Mouse (Mus musculus) splenic B cell, adult 2 months (primary cell): ENCODE measurements around the gene Atp6v1g3.
A peak's percentile ranks its signal among the peaks of the same experiment; 100 is the strongest.

ENCODE experiments used
- DNase-seq: peaks from one replicate; pipeline ENCODE4 v3.0.0-alpha.2; 2011; ENCODE audit warnings: low read depth, low spot score
- H3K27me3 ChIP-seq: 2 replicates; pipeline ENCODE4 v1.6.1; 2012; ENCODE audit warnings: mild to moderate bottlenecking, low read length, moderate library complexity, mixed read lengths; ENCODE audit not compliant: control insufficient read depth, poor library complexity, insufficient read depth, severe bottlenecking
- H3K36me3 ChIP-seq: 2 replicates; pipeline ENCODE4 v1.6.1; 2012; ENCODE audit warnings: mild to moderate bottlenecking, low read length, moderate library complexity, mixed read lengths; ENCODE audit not compliant: control insufficient read depth, poor library complexity, insufficient read depth, severe bottlenecking

Atp6v1g3 gene

DNA sequence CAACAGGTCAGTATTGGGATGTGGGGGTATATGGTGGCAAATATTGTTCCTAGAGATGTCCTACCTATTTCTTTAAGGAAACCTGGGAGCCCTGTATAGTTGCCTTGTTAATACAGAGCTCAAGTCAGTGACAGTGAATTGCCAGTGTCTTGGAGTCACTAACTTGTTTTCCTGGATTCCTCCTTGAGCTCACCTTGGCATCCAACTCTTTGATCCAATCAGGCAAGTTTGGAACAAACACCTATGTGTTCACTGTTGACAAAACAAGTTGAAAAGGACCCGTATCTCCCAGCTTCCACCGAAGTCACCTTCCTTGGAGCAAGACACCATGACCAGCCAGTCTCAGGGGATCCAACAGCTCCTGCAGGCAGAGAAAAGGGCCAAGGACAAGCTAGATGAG, at the start of gene Atp6v1g3:
Atp6v1g3 (plus strand) TSS at position 301 of the 400 bp plus-strand sequence.
- H3K27me3 ChIP-seq, result no peaks in the 10 kb centered on the region
- no peak for DNase-seq
- no peaks in the 10 kb centered on the region for H3K36me3 ChIP-seq

DNA sequence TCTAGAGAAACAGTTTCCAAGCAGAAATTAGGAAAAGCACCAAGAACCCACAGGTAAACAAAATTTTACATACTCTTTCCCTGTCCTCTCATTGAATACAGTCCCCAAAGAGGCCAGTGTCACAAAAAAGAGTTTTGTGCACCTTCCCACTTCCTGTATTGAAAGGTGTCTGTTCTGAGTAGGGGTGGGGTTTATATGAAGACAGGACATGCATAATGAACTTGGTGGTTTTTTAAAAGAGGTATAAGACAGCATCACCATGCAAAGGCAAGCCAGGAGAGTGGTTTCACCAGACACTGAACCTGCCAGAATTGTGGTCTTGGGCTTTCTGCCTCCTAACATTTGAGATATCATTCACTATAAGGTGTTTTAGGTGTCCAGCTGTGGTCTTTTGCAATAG, 40.5 kb upstream of the Atp6v1g3 start:
- Histone ChIP-seq H3K27me3 (no peaks in the 10 kb centered on the region), H3K36me3 (no peaks in the 10 kb centered on the region)
- peak; percentile 44 for DNase-seq

DNA sequence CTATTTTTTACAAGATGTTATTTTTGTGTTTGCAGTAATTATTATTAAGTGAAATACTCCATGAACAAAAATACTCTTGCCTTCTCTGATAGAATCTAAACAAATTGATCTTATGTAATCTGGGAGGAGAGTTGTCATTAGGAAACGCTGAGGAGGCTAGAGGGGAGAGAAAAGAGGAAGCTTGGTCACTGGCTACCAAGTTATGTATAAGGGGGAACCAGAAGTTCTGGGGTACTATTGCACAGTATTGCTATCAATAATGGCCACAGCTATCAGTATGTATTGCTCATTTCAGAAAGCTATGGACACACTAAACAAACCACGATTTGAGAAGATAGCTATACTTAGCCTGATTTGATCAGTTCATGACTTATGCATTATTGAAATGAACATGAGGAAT, 36.3 kb upstream of the Atp6v1g3 start:
- H3K36me3 ChIP-seq, result no peaks in the 10 kb centered on the region
- peak; percentile 43 for DNase-seq

DNA sequence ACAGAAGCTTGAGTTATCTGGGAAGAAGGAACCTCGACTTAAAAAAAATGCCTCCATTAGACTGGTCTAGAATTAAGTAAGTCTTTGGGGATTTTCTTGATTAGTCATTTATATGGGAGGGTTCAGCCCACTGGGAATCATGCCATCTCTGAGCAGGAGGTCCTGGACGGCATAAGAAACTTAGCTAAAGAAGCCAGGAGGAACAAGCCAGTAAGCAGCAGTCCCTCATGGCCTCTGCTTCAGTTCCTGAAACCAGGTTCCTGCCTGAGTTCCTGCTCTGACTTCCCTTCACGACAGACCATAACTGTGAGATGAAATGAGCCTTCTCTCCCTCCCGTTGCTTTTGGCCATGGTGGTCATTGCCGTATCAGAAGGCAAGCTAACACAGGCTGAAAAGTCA, 29.6 kb upstream of the Atp6v1g3 start:
- no peaks in the 10 kb centered on the region for H3K27me3 ChIP-seq
- DNase-seq, result peak; percentile 64
- no peaks in the 10 kb centered on the region for H3K36me3 ChIP-seq

More for the DNA sequence above, 36.3 kb upstream of the Atp6v1g3 start:
- H3K27me3 ChIP-seq, result no peaks in the 10 kb centered on the region

DNA sequence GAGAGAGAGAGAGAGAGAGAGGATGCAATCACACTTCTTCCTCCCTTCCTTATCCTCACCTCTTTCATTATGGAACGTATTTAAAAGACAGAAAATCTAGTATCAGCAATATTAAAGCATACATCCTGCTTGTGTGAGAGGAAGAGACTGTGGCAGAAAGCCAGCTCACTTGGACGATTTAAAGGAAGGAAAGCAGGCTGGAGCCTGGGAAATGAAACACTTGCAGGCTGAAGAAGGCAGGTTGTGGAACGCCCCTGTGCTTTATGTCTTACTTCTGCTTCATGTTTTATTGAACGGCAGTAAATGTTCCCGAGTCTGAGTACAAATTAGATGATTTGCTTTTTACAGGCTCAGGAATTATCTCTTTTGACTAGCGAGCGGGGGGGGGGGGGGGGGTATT, 29.1 kb upstream of the Atp6v1g3 start:
- Histone ChIP-seq H3K27me3 (no peaks in the 10 kb centered on the region), H3K36me3 (no peaks in the 10 kb centered on the region)
- DNase-seq, result peak; percentile 28

DNA sequence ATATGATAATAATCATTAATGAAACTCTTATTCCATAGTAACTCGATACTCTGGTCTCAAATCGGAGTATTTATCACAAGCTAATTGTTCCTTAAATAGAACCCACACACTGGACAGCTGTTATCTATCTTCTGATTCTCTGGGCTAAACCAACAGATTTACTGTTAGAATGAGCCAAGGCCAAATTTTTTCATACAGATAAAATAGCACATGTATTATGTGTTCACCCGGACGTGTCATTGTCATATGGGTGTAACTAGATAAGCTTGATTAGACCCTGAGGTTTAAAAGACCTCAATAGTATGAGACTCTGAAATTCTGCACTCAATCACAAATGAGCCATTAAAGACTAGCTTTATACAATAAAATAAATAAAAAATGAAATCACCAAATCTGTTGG, 28.4 kb upstream of the Atp6v1g3 start:
- Histone ChIP-seq H3K27me3 (no peaks in the 10 kb centered on the region), H3K36me3 (no peaks in the 10 kb centered on the region)
- DNase-seq, result no peak

DNA sequence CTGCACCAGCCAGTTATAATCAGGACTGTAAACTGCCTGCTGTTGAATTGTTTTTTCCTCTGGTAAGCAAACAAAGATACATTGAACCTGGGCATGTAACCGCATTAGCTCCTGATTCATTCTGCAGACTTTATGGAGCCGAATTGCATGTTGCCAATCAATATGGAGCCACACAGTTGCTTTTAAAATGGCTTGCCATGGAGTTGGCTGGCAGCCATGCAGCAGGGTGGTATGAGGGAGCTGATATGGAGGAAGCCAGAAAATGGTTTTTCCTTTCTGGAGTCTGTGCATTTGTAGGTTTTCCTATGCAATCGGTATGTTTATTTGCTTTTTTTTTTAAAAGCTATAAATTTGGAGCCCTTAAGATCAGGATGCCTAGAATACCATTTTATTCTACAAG, 28.0 kb upstream of the Atp6v1g3 start:
- H3K36me3 ChIP-seq, result no peaks in the 10 kb centered on the region
- no peak for DNase-seq

DNA sequence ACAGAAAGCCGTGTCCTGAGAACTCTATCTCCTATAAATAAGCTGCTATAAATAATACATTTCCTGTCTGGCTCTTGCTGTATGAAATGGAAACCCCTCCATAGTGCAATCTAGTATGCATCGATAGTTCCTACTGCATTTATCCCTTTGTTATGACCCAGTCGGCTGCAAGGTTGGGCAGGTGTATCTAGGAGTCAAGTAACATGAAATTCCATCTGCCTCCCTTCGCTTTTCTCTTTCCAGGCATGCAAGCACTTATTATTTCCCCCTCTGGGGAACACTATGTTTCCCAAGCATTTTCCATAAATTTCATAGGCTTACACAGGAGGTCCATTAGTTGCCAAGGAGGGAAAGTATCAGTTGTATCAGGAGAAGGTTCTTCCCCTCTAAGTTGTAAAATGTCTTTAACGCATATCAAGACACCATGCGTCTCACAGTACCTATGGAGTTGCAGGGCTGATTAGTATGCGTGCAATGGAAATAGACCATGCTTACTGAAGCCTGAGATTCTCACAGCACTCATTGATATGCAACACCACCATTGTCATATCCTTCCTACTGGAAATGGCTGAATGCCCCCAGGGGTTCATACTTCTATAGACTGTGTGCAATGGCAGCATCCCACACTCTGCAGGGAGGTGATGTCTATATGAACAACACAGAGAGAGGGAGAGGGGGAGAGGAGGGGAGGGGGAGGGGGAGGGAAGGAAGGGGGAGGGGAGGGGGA, 26.9 kb upstream of the Atp6v1g3 start:
- no peaks in the 10 kb centered on the region for H3K27me3 ChIP-seq
- no peaks in the 10 kb centered on the region for H3K36me3 ChIP-seq
- peak; percentile 81 for DNase-seq

More for the DNA sequence above, 28.0 kb upstream of the Atp6v1g3 start:
- H3K27me3 ChIP-seq, result no peaks in the 10 kb centered on the region

DNA sequence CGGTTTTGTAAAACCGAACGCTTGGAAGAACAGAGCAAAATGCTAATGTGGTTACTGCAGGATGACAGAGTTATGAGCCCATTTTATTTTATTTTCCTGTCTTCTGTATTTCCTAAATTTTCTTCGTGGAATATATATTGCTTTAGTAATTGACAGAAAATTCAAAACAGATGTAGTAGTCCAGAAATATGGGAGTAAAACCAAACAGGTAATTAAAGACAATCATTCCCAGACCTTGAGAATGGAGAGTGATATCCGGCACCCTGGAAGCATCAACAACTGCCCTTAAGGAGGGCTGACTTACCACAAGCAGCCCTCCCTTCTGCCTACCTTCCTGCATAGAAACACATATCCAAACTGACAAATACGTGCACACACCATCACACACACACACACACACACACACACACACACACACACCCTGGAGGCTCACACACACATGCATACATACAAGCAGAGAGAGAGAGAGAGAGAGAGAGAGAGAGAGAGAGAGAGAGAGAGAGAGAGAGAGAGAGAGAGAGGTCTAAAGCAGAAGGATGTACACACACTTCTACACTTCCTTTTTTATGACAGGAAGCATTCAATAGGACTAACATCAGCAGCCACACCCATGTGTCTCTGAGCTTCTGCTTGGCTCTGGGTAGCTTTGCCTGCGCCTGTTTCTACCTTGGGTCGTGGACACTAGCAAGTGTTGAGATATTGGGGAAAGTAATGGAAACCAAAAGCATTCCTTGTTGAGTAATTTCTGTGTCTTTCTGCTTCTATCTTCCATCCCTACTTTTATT, 25.6 kb upstream of the Atp6v1g3 start:
- peak; percentile 82 for DNase-seq
- Histone ChIP-seq H3K36me3 (no peaks in the 10 kb centered on the region), H3K27me3 (no peaks in the 10 kb centered on the region)

DNA sequence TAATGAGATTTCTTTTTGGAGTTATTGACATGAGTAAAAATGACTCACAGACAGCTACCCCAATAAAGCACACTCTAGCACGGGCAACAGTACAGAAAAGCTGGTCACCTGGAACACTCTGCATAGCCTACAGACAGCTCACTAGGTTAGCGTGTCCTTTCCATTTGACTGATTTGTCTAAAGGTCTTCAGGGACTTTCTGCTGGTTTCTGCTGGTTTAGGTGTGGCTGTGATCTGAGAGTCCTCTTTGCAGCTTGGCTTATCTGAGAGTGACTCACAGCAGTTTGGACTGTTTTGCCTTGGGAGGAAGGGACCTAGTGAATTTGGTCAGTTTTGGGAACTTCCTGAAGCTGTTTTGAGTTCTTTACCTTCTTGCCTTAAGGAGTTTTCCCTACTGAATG, 24.8 kb upstream of the Atp6v1g3 start:
- Histone ChIP-seq H3K36me3 (no peaks in the 10 kb centered on the region), H3K27me3 (no peaks in the 10 kb centered on the region)
- peak; percentile 84 for DNase-seq

DNA sequence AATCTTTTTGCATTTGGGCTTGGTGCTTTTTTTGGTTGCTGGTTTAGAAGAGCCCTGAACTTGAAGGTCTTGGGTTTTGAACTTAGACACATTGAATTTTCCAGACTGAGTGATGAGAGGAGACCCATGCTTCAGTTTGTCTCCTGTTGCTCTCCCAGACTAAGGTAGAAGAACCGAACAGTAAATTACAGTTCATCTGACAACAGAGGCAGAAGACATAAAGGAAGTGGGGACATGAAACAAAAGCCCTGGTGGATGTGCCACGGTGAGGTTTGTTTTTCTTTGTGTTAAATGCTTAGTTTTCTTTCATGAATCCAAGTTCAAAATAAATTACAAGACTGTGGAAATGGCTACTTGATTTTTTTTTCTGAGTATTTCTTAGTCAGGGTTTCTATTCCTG, 22.6 kb upstream of the Atp6v1g3 start:
- Histone ChIP-seq H3K27me3 (no peaks in the 10 kb centered on the region), H3K36me3 (no peaks in the 10 kb centered on the region)
- no peak for DNase-seq

DNA sequence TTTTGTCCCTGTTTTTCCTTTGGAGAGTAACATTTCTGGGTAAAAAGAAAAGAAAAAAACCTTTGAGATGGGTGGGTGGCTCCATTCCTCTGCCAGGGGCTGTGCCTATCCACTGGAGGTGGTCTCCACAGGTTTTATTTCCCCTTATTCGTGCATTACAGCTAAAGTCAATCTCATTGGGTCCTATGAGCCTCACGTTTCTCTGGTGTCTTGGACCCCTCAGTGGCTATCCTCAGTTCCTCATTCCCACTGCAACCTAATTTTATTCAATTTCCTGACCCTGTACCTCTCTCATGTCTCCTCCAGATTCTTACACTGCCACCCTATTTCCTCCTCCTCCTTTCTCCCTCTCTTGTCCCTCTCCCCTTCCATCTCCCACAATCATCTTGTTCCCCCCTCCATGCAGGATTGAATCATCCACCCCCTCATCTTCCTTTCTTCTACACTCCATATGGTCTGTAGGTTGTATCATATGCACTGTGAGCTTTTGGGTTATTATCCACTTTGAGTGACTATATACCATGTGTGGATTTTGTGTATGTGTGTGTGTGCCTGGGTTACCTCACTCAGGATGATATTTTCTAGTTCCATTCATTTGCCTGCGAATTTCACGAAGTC, 17.3 kb upstream of the Atp6v1g3 start:
- Histone ChIP-seq H3K27me3 (no peaks in the 10 kb centered on the region), H3K36me3 (no peaks in the 10 kb centered on the region)
- DNase-seq, result no peak

DNA sequence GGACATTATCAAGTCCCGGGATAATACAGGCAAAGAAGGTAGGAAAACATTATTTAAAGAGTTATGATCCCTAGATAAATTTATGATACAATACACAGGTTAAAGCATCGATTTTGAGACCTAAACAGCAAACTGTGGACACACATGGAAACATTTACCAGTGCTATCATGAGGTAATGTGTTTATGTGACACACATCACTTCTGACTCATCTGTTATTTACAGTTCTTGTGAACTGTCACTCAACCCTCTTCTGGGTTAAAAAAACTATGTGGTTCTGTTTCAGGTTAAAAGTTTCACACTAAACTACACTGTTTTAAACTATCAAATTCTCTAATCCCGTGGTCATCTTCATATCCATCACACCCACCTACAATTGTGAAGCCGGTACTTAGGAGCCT, 14.8 kb upstream of the Atp6v1g3 start:
- H3K27me3 ChIP-seq, result no peaks in the 10 kb centered on the region
- H3K36me3 ChIP-seq, result no peaks in the 10 kb centered on the region
- DNase-seq, result no peak

DNA sequence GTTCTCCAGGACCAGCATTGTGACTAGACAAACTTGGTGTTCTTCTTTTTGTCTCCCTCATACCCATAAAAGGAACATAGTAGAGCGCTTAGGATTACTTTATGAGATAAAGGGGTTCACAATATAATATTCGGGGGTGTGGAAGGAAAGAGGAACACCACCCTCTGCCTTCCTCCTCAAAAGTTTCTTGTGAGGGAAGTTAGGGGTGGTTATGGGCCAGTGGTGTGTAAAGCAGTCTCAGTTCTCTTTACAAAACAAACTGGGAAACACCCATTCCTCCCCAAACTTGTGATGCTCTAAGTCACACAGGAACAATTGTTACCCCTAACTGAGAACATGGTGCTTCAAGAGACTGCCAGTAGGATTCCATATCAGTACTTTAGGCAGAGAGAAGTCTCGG, 12.0 kb upstream of the Atp6v1g3 start:
- H3K27me3 ChIP-seq, result no peaks in the 10 kb centered on the region
- peak; percentile 83 for DNase-seq
- H3K36me3 ChIP-seq, result no peaks in the 10 kb centered on the region

DNA sequence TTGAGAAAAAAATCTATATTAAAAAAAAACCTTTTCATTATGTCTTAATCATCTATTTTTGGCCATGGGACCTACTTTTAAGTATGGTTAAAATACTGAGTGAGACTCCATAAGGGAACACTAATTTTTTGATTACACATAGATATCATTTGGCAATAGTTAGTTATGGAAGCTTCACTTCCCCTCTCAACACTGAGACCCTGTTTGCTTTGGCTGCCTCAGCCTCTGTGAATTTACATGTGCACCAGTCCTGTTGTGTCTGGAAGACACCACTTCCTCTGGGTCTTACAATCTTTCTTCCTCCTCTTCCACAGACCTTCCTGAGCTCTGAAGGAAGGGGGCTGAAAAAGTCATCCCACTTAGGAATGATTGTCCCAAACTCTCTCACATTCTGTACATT, 11.1 kb upstream of the Atp6v1g3 start:
- DNase-seq, result peak; percentile 22
- H3K36me3 ChIP-seq, result no peaks in the 10 kb centered on the region
- no peaks in the 10 kb centered on the region for H3K27me3 ChIP-seq
